Mouse (Mus musculus): ENCODE measurements at regions not wholly inside any gene's neighbourhood (a gene's known extent, or its start where the extent isn't known, plus 50 kb on each side); places are given as distances from the start of the nearest gene placed in this dataset.

DNA sequence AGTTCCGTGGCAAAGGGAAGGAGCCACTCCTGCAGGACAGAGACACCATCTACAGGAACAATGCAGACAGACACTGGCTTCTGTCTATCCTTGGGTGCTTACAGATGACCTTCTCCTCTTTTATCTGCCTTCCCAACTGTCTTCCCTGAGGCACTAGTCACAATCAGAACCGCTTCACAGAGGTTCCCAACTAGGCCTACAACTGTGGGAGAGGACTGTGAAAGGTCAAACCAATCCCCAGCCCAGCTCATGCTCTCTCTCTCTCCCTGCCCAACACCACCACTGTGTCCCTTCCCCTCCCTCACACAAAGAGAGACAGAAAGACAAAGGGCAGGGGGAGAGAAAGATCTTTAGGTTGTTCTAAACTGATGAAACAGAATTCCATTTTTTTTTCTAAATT is 61.3 kb downstream of the Tmem17 start:
- no peak for TF ChIP-seq POLR2A (IDR thresholded peaks at IDR 0.05; ENCODE audit: insufficient read depth, low read length)
- peak; percentile 71 for TF ChIP-seq EP300 (IDR thresholded peaks at IDR 0.05; ENCODE audit: insufficient read depth, low read depth, low read length)
- TF ChIP-seq CTCF (IDR thresholded peaks at IDR 0.05; ENCODE audit: low read depth, low read length), result no peak
